In genomic region chr19:46957001-46957400, GRCm38 (mm10) we compare ENCODE assay signal across 27 mouse cellular contexts. TPM values are rescaled to one million over a fixed set of nuclear protein-coding genes. Genes with fewer than 3 reads are reported as not detected.
DNase-seq lines count a peak whose midpoint lies in the region; ATAC-seq and TF ChIP-seq lines count a peak whose summit lies in the region.
"Had no signal": no experiment of that assay in that cellular context is flagged by ENCODE, and none has a peak within 500 bp of the region (broad histone marks: within the 10 kb centered on the region; RNA-seq: fewer than 3 reads in every experiment).

No protein-coding gene starts in this region.

- peak; percentile 59; the same call in 1 of the 2 replicates for TF ChIP-seq EP300 in liver, postnatal 0 days (IDR thresholded peaks at IDR 0.05; ENCODE audit: low read depth)

- no peak overlapping the region for H3K4me2 ChIP-seq in midbrain, embryonic 11.5 days
- H3K4me2 ChIP-seq in midbrain, embryonic 14.5 days (ENCODE audit: low read length) = no peak overlapping the region
- peak overlapping the region; percentile 45 for H3K4me2 ChIP-seq in liver, embryonic 12.5 days
- peak overlapping the region; percentile 36; the same call in 1 of the 2 replicates for H3K4me2 ChIP-seq in liver, postnatal 0 days (ENCODE audit: low read depth, low read length)
- no peak overlapping the region for H3K4me2 ChIP-seq in forebrain, embryonic 14.5 days (ENCODE audit: low read length)
- H3K4me2 ChIP-seq: forebrain, embryonic 15.5 days; heart, embryonic 11.5 days; hindbrain, embryonic 13.5 days; lung, embryonic 14.5 days; midbrain, embryonic 12.5 days; neural tube, embryonic 13.5 days had no signal

- DNase-seq in midbrain, embryonic 11.5 days (ENCODE audit: low spot score, missing footprints) = peak; percentile 35
- no peak for DNase-seq in midbrain, embryonic 14.5 days
- DNase-seq in liver, postnatal 0 days = no peak
- no peak for DNase-seq in forebrain, embryonic 14.5 days (ENCODE audit: low spot score)
- no peak for DNase-seq in left cerebral cortex, postnatal 4 days
- DNase-seq in hindbrain, embryonic 10.5 days (ENCODE audit: low spot score) = no peak
- DNase-seq: adrenal gland, postnatal 10 days; cerebellum, adult 18-20 months; cerebellum, postnatal 14 days; gastrocnemius, postnatal 25 days; heart, postnatal 36 days; kidney, adult 9 months; kidney, postnatal 10 days; layer of hippocampus, adult 9-11 months; lung, embryonic 14.5 days; lung, postnatal 14 days had no signal

- no peak overlapping the region for H3K27ac ChIP-seq in midbrain, embryonic 11.5 days (ENCODE audit: low read depth, low read length)
- H3K27ac ChIP-seq in midbrain, embryonic 14.5 days (replicated peaks; ENCODE audit: low read depth, low read length) = no peak overlapping the region
- peak overlapping the region; percentile 87 for H3K27ac ChIP-seq in liver, embryonic 12.5 days
- H3K27ac ChIP-seq in liver, postnatal 0 days (ENCODE audit: low read depth) = peak overlapping the region; percentile 46
- H3K27ac ChIP-seq in forebrain, embryonic 14.5 days (ENCODE audit: low read depth, low read length) = no peak overlapping the region
- no peak overlapping the region for H3K27ac ChIP-seq in hindbrain, embryonic 10.5 days
- H3K27ac ChIP-seq: forebrain, embryonic 15.5 days; hindbrain, embryonic 13.5 days; midbrain, embryonic 12.5 days; neural tube, embryonic 13.5 days had no signal

- no peak overlapping the region for H3K4me3 ChIP-seq in midbrain, embryonic 11.5 days (ENCODE audit: low read depth, low read length)
- no peak overlapping the region for H3K4me3 ChIP-seq in midbrain, embryonic 14.5 days (replicated peaks; ENCODE audit: low read depth, low read length)
- H3K4me3 ChIP-seq in liver, embryonic 12.5 days = no peak overlapping the region; the same call in 1 of the 2 replicates
- no peak overlapping the region for H3K4me3 ChIP-seq in liver, postnatal 0 days (ENCODE audit: low read depth, low read length)
- no peak overlapping the region for H3K4me3 ChIP-seq in forebrain, embryonic 14.5 days (ENCODE audit: low read depth, low read length)
- H3K4me3 ChIP-seq in hindbrain, embryonic 10.5 days = no peak overlapping the region
- H3K4me3 ChIP-seq: forebrain, embryonic 15.5 days; hindbrain, embryonic 13.5 days; midbrain, embryonic 12.5 days; neural tube, embryonic 13.5 days had no signal

- no peak for ATAC-seq in midbrain, embryonic 11.5 days (ENCODE audit: low FRiP score)
- ATAC-seq in midbrain, embryonic 14.5 days (ENCODE audit: low FRiP score, low TSS enrichment) = no peak
- ATAC-seq in liver, embryonic 12.5 days = peak; percentile 73
- ATAC-seq in liver, postnatal 0 days = no peak
- ATAC-seq in forebrain, embryonic 14.5 days = no peak
- ATAC-seq: forebrain, embryonic 15.5 days; intestine, postnatal 0 days; Patski had no signal

- intact Hi-C loops in left cerebral cortex, postnatal 4 days (cut with DNase I) = no loop called here

- no peak for TF ChIP-seq CTCF in liver, postnatal 0 days (IDR thresholded peaks at IDR 0.05; ENCODE audit: low read depth)

- WGBS in midbrain, embryonic 11.5 days = 89% methylated on average over 5 of the region's 5 CpGs
- WGBS in midbrain, embryonic 14.5 days = 93% methylated on average over 5 of the region's 5 CpGs
- WGBS in liver, embryonic 12.5 days (ENCODE audit: insufficient replicate concordance) = 25% methylated on average over 5 of the region's 5 CpGs
- 44% methylated on average over 5 of the region's 5 CpGs for WGBS in liver, postnatal 0 days (ENCODE audit: insufficient replicate concordance)
- 92% methylated on average over 5 of the region's 5 CpGs for WGBS in forebrain, embryonic 14.5 days
- 92% methylated on average over 5 of the region's 5 CpGs for WGBS in hindbrain, embryonic 10.5 days

- H3K9me3 ChIP-seq in midbrain, embryonic 11.5 days (ENCODE audit: control insufficient read depth, low read length) = no peaks in the 10 kb centered on the region
- no peaks in the 10 kb centered on the region for H3K9me3 ChIP-seq in midbrain, embryonic 14.5 days (ENCODE audit: control insufficient read depth, low read length)
- H3K9me3 ChIP-seq in liver, embryonic 12.5 days (replicated peaks) = no peaks in the 10 kb centered on the region
- H3K9me3 ChIP-seq in liver, postnatal 0 days (ENCODE audit: low read length) = no peaks in the 10 kb centered on the region
- H3K9me3 ChIP-seq in forebrain, embryonic 14.5 days (replicated peaks; ENCODE audit: control insufficient read depth, low read length) = no peaks in the 10 kb centered on the region
- H3K9me3 ChIP-seq in hindbrain, embryonic 10.5 days = no peaks in the 10 kb centered on the region
- H3K9me3 ChIP-seq: forebrain, embryonic 15.5 days; hindbrain, embryonic 13.5 days; midbrain, embryonic 12.5 days; neural tube, embryonic 13.5 days had no signal

- H3K27me3 ChIP-seq in midbrain, embryonic 11.5 days (ENCODE audit: control insufficient read depth, insufficient read depth, low read length) = no peaks in the 10 kb centered on the region
- H3K27me3 ChIP-seq in midbrain, embryonic 14.5 days (ENCODE audit: control insufficient read depth, insufficient read depth, low read length) = no peaks in the 10 kb centered on the region
- H3K27me3 ChIP-seq in liver, embryonic 12.5 days (replicated peaks) = no peaks in the 10 kb centered on the region
- H3K27me3 ChIP-seq in liver, postnatal 0 days (ENCODE audit: insufficient read depth, low read length) = no peaks in the 10 kb centered on the region
- H3K27me3 ChIP-seq in forebrain, embryonic 14.5 days (replicated peaks; ENCODE audit: control insufficient read depth, insufficient read depth, low read length) = no peaks in the 10 kb centered on the region
- no peaks in the 10 kb centered on the region for H3K27me3 ChIP-seq in hindbrain, embryonic 10.5 days (ENCODE audit: insufficient read depth, poor library complexity, severe bottlenecking)
- H3K27me3 ChIP-seq: CH12.LX; forebrain, embryonic 15.5 days; hindbrain, embryonic 13.5 days; midbrain, embryonic 12.5 days; neural tube, embryonic 13.5 days; Patski had no signal

- no peak overlapping the region for H3K9ac ChIP-seq in midbrain, embryonic 11.5 days (ENCODE audit: low read length)
- H3K9ac ChIP-seq in midbrain, embryonic 14.5 days (replicated peaks; ENCODE audit: low read length) = no peak overlapping the region
- peak overlapping the region; percentile 10; the same call in 1 of the 2 replicates for H3K9ac ChIP-seq in liver, embryonic 12.5 days
- no peak overlapping the region for H3K9ac ChIP-seq in liver, postnatal 0 days (replicated peaks)
- no peak overlapping the region for H3K9ac ChIP-seq in forebrain, embryonic 14.5 days (ENCODE audit: low read length)
- H3K9ac ChIP-seq: forebrain, embryonic 15.5 days; hindbrain, embryonic 13.5 days; lung, embryonic 14.5 days; midbrain, embryonic 12.5 days; neural tube, embryonic 13.5 days had no signal

- H3K4me1 ChIP-seq in midbrain, embryonic 11.5 days (ENCODE audit: control insufficient read depth, insufficient read depth, low read length) = peaks cover 10% of the 10 kb centered on the region; the same call in 1 of the 2 replicates
- peaks cover 14% of the 10 kb centered on the region for H3K4me1 ChIP-seq in midbrain, embryonic 14.5 days (ENCODE audit: control insufficient read depth, insufficient read depth, low read length)
- peaks cover 56% of the 10 kb centered on the region for H3K4me1 ChIP-seq in liver, embryonic 12.5 days
- H3K4me1 ChIP-seq in liver, postnatal 0 days (ENCODE audit: insufficient read depth) = peaks cover 41% of the 10 kb centered on the region
- peaks cover 18% of the 10 kb centered on the region for H3K4me1 ChIP-seq in forebrain, embryonic 14.5 days (ENCODE audit: control insufficient read depth, insufficient read depth, low read length)
- peaks cover 17% of the 10 kb centered on the region for H3K4me1 ChIP-seq in hindbrain, embryonic 10.5 days (replicated peaks)

- H3K36me3 ChIP-seq in midbrain, embryonic 11.5 days (ENCODE audit: control insufficient read depth, insufficient read depth, low read length) = no peaks in the 10 kb centered on the region
- H3K36me3 ChIP-seq in midbrain, embryonic 14.5 days (ENCODE audit: control insufficient read depth, insufficient read depth, low read length) = no peaks in the 10 kb centered on the region
- H3K36me3 ChIP-seq in liver, embryonic 12.5 days = peaks cover 27% of the 10 kb centered on the region
- peaks cover 4% of the 10 kb centered on the region for H3K36me3 ChIP-seq in liver, postnatal 0 days (replicated peaks; ENCODE audit: insufficient read depth, low read length)
- H3K36me3 ChIP-seq in forebrain, embryonic 14.5 days (ENCODE audit: control insufficient read depth, insufficient read depth, low read length) = no peaks in the 10 kb centered on the region
- H3K36me3 ChIP-seq in hindbrain, embryonic 10.5 days = no peaks in the 10 kb centered on the region
- H3K36me3 ChIP-seq: forebrain, embryonic 15.5 days; hindbrain, embryonic 13.5 days; midbrain, embryonic 12.5 days; neural tube, embryonic 13.5 days had no signal

RNA-seq across cellular contexts. Expression of gene Ina, which starts 57.5 kb away (rescaled TPM):
- polyA plus RNA-seq in midbrain, embryonic 11.5 days (2014; fragmentation: Nextera tagmentation; extraction: Ambion mirVana) = 179 and 186 TPM in 2 replicates
- 605 and 611 TPM in 2 replicates for polyA plus RNA-seq in midbrain, embryonic 14.5 days (2014; fragmentation: Nextera tagmentation; extraction: Ambion mirVana)
- 0.11 and 0.12 TPM in 2 replicates for polyA plus RNA-seq in liver, embryonic 12.5 days (2016; fragmentation: Nextera tagmentation; extraction: Ambion mirVana)
- not detected in 2 replicates for polyA plus RNA-seq in liver, postnatal 0 days (2015; fragmentation: Nextera tagmentation; extraction: Ambion mirVana)
- 253 and 297 TPM in 2 replicates for polyA plus RNA-seq in forebrain, embryonic 14.5 days (2014; fragmentation: Nextera tagmentation; extraction: Ambion mirVana)
- 100 to 1,000 TPM; 246 to 250 TPM for total RNA-seq in left cerebral cortex, postnatal 4 days (2021)
- polyA plus RNA-seq in hindbrain, embryonic 10.5 days (2016; fragmentation: Nextera tagmentation; extraction: Ambion mirVana) = 75.7 and 248 TPM in 2 replicates
- total RNA-seq: CH12.LX; gastrocnemius, adult 18-20 months; gastrocnemius, postnatal 25 days; heart, postnatal 36 days had no signal
- polyA plus RNA-seq: C2C12 had no signal

RNA-seq across cellular contexts. Expression of gene Nt5c2, which starts 58.0 kb away (rescaled TPM):
- 73.5 and 79.6 TPM in 2 replicates for polyA plus RNA-seq in midbrain, embryonic 11.5 days (2014; fragmentation: Nextera tagmentation; extraction: Ambion mirVana)
- polyA plus RNA-seq in midbrain, embryonic 14.5 days (2014; fragmentation: Nextera tagmentation; extraction: Ambion mirVana) = 89.9 and 91.1 TPM in 2 replicates
- polyA plus RNA-seq in liver, embryonic 12.5 days (2016; fragmentation: Nextera tagmentation; extraction: Ambion mirVana) = 67.1 and 78.5 TPM in 2 replicates
- polyA plus RNA-seq in liver, postnatal 0 days (2015; fragmentation: Nextera tagmentation; extraction: Ambion mirVana) = 30.2 and 36.1 TPM in 2 replicates
- 84.2 and 86.2 TPM in 2 replicates for polyA plus RNA-seq in forebrain, embryonic 14.5 days (2014; fragmentation: Nextera tagmentation; extraction: Ambion mirVana)
- 10 to 100 TPM; 84.0 to 93.6 TPM for total RNA-seq in left cerebral cortex, postnatal 4 days (2021)
- polyA plus RNA-seq in hindbrain, embryonic 10.5 days (2016; fragmentation: Nextera tagmentation; extraction: Ambion mirVana) = 65.1 and 69.6 TPM in 2 replicates

Comparison
In these comparisons a context has a peak if more than half of its experiments do, and no peak if none do; other contexts are left out.
1. H3K27ac ChIP-seq: peak in liver, embryonic 12.5 days (single experiment) and liver, postnatal 0 days (single experiment); none in midbrain, embryonic 11.5 days (single experiment), midbrain, embryonic 14.5 days (single experiment), forebrain, embryonic 14.5 days (single experiment) and hindbrain, embryonic 10.5 days (single experiment).
2. H3K4me2 ChIP-seq: peak in liver, embryonic 12.5 days (single experiment) and liver, postnatal 0 days (single experiment); none in midbrain, embryonic 11.5 days (single experiment), midbrain, embryonic 14.5 days (single experiment) and forebrain, embryonic 14.5 days (single experiment).
3. RNA of gene Ina, which starts 57.5 kb away (polyA plus RNA-seq): 605 to 611 TPM in midbrain, embryonic 14.5 days, 253 to 297 TPM in forebrain, embryonic 14.5 days, 75.7 to 248 TPM in hindbrain, embryonic 10.5 days and 179 to 186 TPM in midbrain, embryonic 11.5 days; 0.11 to 0.12 TPM in liver, embryonic 12.5 days and not detected in liver, postnatal 0 days; every median in the first group is over 10 times any median in the second.